Mouse (Mus musculus): Measurements from ENCODE around the gene Gfra4. TPM values are rescaled to one million over a fixed set of nuclear protein-coding genes. Genes with fewer than 3 reads are reported as not detected.

Gfra4 gene
- polyA plus RNA-seq, 1 experiment from 2014 or later, result 1.4 TPM

DNA sequence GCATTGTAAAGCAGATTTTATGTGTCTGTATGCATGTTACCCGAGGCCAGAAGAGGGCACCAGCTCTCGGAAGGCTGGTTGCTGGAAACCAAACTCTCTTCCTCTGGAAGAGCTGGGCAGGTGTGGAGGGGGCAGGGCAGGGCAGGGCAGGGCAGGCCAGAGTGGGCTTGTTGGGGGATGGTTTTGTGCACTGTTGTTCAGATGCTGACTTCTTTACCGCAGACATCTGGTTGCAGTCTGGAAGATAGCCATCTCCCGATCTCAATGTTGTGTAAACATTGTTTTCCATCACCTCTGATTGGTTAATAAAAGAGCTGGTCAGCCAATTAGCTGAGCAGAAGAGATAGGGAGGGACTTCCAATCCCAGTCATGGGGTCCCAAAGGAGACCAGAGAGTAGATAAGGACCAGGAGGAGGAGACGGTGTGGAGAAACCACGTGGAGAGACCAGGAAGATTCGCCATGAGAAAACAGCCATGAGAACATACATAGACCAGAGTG, 1.5 kb upstream of the Gfra4 start:
- peak; percentile 42 for DNase-seq (ENCODE audit: low spot score)
- H3K4me1 ChIP-seq (ENCODE audit: insufficient read depth, low read depth, low read length), result peaks cover 14% of the 10 kb centered on the region; the same call in 1 of the 2 replicates
- H3K27ac ChIP-seq (ENCODE audit: low read length), result no peak overlapping the region
- ATAC-seq, result peak; percentile 56
- no peaks in the 10 kb centered on the region for H3K9me3 ChIP-seq (ENCODE audit: low read length)
- H3K4me3 ChIP-seq (ENCODE audit: low read depth, low read length), result no peak overlapping the region
- H3K27me3 ChIP-seq (replicated peaks; ENCODE audit: insufficient read depth, low read length), result peaks cover 30% of the 10 kb centered on the region
- no peak overlapping the region for H3K4me2 ChIP-seq (replicated peaks; ENCODE audit: low read depth, low read length)
- WGBS, result 10% methylated on average over 7 of the region's 7 CpGs
- TF ChIP-seq EP300 (IDR thresholded peaks at IDR 0.05), result no peak
- peak; percentile 49 for TF ChIP-seq CTCF (IDR thresholded peaks at IDR 0.05)
- H3K9ac ChIP-seq (replicated peaks; ENCODE audit: low read depth), result no peak overlapping the region
- no peaks in the 10 kb centered on the region for H3K36me3 ChIP-seq (ENCODE audit: insufficient read depth, low read length)

DNA sequence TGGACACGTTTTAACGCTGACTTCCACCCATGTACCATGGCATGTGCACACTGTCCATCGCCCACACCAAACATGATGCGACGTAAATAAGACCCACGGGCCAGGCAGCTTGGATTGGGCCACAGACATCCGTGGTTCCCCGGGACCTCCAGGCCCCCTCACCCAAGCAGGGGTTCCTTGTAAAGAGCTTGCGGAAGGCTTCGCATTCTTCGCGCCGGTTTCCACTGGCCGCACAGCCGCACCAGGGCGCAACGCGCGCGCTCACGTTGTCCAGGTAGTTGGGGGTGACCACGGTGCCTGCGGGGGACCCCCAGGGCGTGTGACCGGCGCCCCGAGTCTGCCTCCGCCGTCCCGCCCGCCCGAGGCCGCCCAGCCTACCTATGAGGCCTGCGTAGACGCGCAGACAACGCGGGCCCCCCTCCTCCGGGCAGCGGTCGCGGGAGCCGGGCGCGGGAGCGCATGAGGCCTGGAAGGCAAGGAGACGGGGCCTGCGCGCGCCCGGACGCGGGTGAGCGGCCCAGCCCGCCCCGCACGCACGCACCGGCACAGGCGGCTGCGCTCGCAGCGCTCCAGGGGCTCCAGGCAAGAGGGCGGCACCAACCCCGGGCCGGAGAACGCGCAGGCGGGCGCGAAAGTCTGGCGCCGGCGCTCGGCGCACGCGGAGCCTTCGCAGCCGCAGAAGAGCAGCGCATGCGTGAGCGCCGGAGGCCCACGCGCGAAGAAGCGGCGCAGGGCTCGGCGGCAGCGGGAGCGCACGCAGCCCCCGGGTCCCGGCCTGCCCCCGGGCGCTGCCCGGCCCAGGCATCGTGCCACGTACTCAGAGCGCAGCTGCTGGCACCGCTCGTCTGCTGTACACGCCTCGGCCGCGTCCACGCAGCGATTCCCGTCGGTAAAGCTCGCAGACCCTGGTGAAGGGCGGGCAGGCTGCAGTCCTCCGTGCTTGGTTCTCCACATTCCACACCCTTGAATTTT, 1.7 kb downstream of the Gfra4 start:
- 4% methylated on average over 83 of the region's 115 CpGs for WGBS
- Histone ChIP-seq H3K27me3 (replicated peaks; ENCODE audit: insufficient read depth, low read length) (peaks cover 30% of the 10 kb centered on the region), H3K9me3 (ENCODE audit: low read length) (no peaks in the 10 kb centered on the region), H3K4me1 (ENCODE audit: insufficient read depth, low read depth, low read length) (peaks cover 14% of the 10 kb centered on the region; the same call in 1 of the 2 replicates), H3K9ac (replicated peaks; ENCODE audit: low read depth) (0 out of 2 replicates have a peak overlapping the region, but pooled peaks have one; percentile 12), H3K4me3 (ENCODE audit: low read depth, low read length) (peak overlapping the region; percentile 43), H3K36me3 (ENCODE audit: insufficient read depth, low read length) (no peaks in the 10 kb centered on the region), H3K27ac (ENCODE audit: low read length) (no peak overlapping the region), H3K4me2 (replicated peaks; ENCODE audit: low read depth, low read length) (peak overlapping the region; percentile 81)
- peak; percentile 20; the same call in 1 of the 2 replicates for ATAC-seq
- no peak for DNase-seq (ENCODE audit: low spot score)
- TF ChIP-seq CTCF (IDR thresholded peaks at IDR 0.05) (no peak), EP300 (IDR thresholded peaks at IDR 0.05) (no peak)

DNA sequence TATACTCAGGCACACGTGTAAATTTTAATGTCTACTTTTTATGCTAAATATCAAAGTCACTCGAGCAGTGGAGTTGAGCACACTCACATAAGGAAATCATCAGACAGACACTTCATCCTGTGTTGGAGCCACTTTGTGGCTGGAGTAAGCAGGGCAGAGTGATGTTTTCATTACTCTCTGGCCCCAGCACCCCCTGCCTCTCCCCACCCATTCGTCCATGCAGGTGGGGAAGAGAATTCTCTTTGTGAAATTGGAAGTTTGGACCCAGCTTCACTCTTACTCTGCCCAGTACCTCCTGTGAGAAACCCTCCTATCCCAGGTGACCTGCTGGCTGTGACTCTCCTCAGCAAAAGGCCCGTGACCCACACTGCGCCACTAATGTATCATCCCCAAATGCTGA, 4.2 kb downstream of the Gfra4 start:
- Histone ChIP-seq H3K4me1 (ENCODE audit: insufficient read depth, low read depth, low read length) (peaks cover 2% of the 10 kb centered on the region; the same call in 1 of the 2 replicates), H3K27me3 (replicated peaks; ENCODE audit: insufficient read depth, low read length) (peaks cover 30% of the 10 kb centered on the region), H3K36me3 (ENCODE audit: insufficient read depth, low read length) (no peaks in the 10 kb centered on the region), H3K27ac (ENCODE audit: low read length) (no peak overlapping the region), H3K4me3 (ENCODE audit: low read depth, low read length) (no peak overlapping the region), H3K9ac (replicated peaks; ENCODE audit: low read depth) (no peak overlapping the region), H3K9me3 (ENCODE audit: low read length) (no peaks in the 10 kb centered on the region), H3K4me2 (replicated peaks; ENCODE audit: low read depth, low read length) (no peak overlapping the region)
- DNase-seq (ENCODE audit: low spot score) (no peak), ATAC-seq (no peak)
- 78% methylated on average over 5 of the region's 5 CpGs for WGBS
- TF ChIP-seq CTCF (IDR thresholded peaks at IDR 0.05), result no peak
- TF ChIP-seq EP300 (IDR thresholded peaks at IDR 0.05), result no peak

DNA sequence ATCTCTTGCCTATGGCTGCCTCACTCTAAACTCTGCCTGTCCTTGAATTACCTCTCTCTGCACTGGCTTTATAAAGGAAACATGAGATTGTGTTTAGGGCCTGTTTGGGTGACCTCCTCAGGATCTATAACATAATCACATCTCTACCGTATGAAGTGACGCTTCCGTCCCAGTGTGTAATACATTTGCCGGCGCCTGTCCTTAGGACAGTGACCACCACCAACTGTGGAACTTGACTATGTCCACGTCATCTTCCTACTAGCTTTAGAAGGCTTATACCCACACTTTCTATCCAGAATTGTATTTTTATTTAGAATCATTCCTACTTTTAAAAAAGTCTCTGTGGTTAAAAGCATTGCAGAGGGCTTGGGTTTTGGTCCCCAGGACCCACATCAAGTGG, 4.7 kb downstream of the Gfra4 start:
- TF ChIP-seq CTCF (IDR thresholded peaks at IDR 0.05) (no peak), EP300 (IDR thresholded peaks at IDR 0.05) (no peak)
- ATAC-seq (no peak), DNase-seq (ENCODE audit: low spot score) (no peak)
- no peak overlapping the region for H3K4me2 ChIP-seq (replicated peaks; ENCODE audit: low read depth, low read length)
- WGBS, result 82% methylated on average over 6 of the region's 6 CpGs
- H3K36me3 ChIP-seq (ENCODE audit: insufficient read depth, low read length), result no peaks in the 10 kb centered on the region
- no peak overlapping the region for H3K27ac ChIP-seq (ENCODE audit: low read length)
- peaks cover 30% of the 10 kb centered on the region for H3K27me3 ChIP-seq (replicated peaks; ENCODE audit: insufficient read depth, low read length)
- H3K4me3 ChIP-seq (ENCODE audit: low read depth, low read length), result no peak overlapping the region
- no peaks in the 10 kb centered on the region for H3K9me3 ChIP-seq (ENCODE audit: low read length)
- peaks cover 2% of the 10 kb centered on the region; the same call in 1 of the 2 replicates for H3K4me1 ChIP-seq (ENCODE audit: insufficient read depth, low read depth, low read length)
- H3K9ac ChIP-seq (replicated peaks; ENCODE audit: low read depth), result no peak overlapping the region

DNA sequence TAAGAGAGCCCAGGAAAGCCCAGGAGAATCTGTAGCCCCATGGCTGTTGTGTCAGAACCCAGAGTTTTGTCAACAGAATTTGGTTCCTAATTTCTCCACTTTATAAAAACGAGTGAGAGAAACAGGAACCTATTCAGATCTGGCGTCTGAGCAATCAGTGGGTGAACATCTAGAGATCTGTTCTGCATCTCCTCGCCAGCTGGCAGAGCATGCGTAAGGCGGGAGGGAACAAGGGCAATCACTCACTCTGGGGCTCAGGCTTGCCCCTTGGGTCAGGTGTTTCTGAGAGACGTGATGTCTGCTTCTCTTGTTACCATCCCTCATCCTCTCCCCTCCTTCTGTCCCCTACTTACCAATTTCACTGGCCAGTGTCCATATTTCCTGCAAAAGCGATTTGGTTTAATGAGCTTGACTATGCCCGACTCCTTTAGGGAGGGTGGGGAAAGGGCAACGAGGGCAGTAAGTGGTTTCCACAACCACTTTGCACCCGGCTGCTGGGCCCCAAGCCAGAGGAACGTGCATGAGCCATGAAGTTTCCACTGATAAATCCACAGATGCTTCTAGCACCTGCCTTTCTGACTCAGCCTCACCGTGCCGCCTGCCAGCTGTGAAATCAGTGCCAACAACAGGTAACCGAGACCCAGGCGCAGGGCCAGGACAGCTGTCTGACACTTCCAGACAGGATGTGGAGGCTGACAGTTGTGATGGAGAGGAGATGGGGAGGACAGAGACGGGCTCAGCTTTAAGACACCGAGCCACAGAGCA, 5.5 kb downstream of the Gfra4 start:
- no peak overlapping the region for H3K4me2 ChIP-seq (replicated peaks; ENCODE audit: low read depth, low read length)
- H3K4me1 ChIP-seq (ENCODE audit: insufficient read depth, low read depth, low read length), result peaks cover 2% of the 10 kb centered on the region; the same call in 1 of the 2 replicates
- peak; percentile 57 for ATAC-seq
- 32% methylated on average over 17 of the region's 17 CpGs for WGBS
- no peaks in the 10 kb centered on the region for H3K36me3 ChIP-seq (ENCODE audit: insufficient read depth, low read length)
- H3K4me3 ChIP-seq (ENCODE audit: low read depth, low read length), result no peak overlapping the region
- no peak overlapping the region for H3K9ac ChIP-seq (replicated peaks; ENCODE audit: low read depth)
- H3K27me3 ChIP-seq (replicated peaks; ENCODE audit: insufficient read depth, low read length), result peaks cover 28% of the 10 kb centered on the region
- no peak for TF ChIP-seq EP300 (IDR thresholded peaks at IDR 0.05)
- no peak for TF ChIP-seq CTCF (IDR thresholded peaks at IDR 0.05)
- no peak overlapping the region for H3K27ac ChIP-seq (ENCODE audit: low read length)
- peak; percentile 59 for DNase-seq (ENCODE audit: low spot score)
- no peaks in the 10 kb centered on the region for H3K9me3 ChIP-seq (ENCODE audit: low read length)

DNA sequence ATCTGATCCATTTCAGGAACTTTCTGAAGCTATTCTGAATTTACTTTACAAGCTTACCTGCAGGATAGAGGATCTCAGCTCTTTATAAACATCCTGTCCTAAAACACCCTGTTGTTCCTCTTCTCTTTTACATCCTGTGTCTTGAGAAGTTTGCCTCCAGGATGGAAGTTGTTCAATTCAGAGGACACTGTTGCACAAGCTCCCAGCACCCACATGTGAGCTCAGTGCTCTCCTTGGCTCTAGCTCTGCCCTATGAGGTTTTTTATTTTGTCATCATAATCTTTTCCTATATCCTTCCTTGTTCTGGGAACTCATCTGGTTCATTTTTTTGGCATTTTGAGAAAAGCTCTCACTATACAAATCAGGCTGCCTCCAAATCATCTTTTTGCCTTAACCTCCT, 6.1 kb downstream of the Gfra4 start:
- H3K27me3 ChIP-seq (replicated peaks; ENCODE audit: insufficient read depth, low read length), result peaks cover 21% of the 10 kb centered on the region
- peaks cover 2% of the 10 kb centered on the region; the same call in 1 of the 2 replicates for H3K4me1 ChIP-seq (ENCODE audit: insufficient read depth, low read depth, low read length)
- H3K9me3 ChIP-seq (ENCODE audit: low read length), result no peaks in the 10 kb centered on the region
- H3K4me2 ChIP-seq (replicated peaks; ENCODE audit: low read depth, low read length), result no peak overlapping the region
- no peak overlapping the region for H3K4me3 ChIP-seq (ENCODE audit: low read depth, low read length)
- no peak overlapping the region for H3K9ac ChIP-seq (replicated peaks; ENCODE audit: low read depth)
- ATAC-seq, result no peak
- no peak for TF ChIP-seq CTCF (IDR thresholded peaks at IDR 0.05)
- no peak for TF ChIP-seq EP300 (IDR thresholded peaks at IDR 0.05)
- no peak for DNase-seq (ENCODE audit: low spot score)
- H3K36me3 ChIP-seq (ENCODE audit: insufficient read depth, low read length), result no peaks in the 10 kb centered on the region
- H3K27ac ChIP-seq (ENCODE audit: low read length), result no peak overlapping the region

All from lung, postnatal 0 days (tissue).